Mouse (Mus musculus) forebrain, embryonic 12.5 days (tissue): ENCODE measurements around the gene Fam168b. TPM values are rescaled to one million over a fixed set of nuclear protein-coding genes. Genes with fewer than 3 reads are reported as not detected.

Experiments
- ATAC-seq: fragments of 200-750 bp; cut with Nextera tagmentation; 2 replicates; pipeline ENCODE4 v1.8.0; 2017; ENCODE audit warnings: moderate TSS enrichment; ENCODE audit not compliant: low FRiP score
- H3K27ac ChIP-seq: fragments of 300-500 bp; sonication (generic); 2 replicates; pipeline ENCODE4 v1.5.1; 2016; ENCODE audit warnings: mild to moderate bottlenecking
- H3K27me3 ChIP-seq: fragments of 300-500 bp; sonication (generic); 2 replicates; pipeline ENCODE4 v1.6.1; 2016; ENCODE audit warnings: mild to moderate bottlenecking
- H3K36me3 ChIP-seq: fragments of 300-500 bp; sonication (generic); replicated peaks from 2 replicates; pipeline ENCODE4 v1.6.1; 2016; ENCODE audit warnings: mild to moderate bottlenecking
- H3K4me1 ChIP-seq: fragments of 300-500 bp; sonication (generic); 2 replicates; pipeline ENCODE4 v1.6.1; 2016
- H3K4me2 ChIP-seq: fragments of 300-500 bp; sonication (generic); 2 replicates; pipeline ENCODE4 v1.6.1; 2016; ENCODE audit warnings: mild to moderate bottlenecking, moderate library complexity
- H3K4me3 ChIP-seq: fragments of 300-500 bp; sonication (generic); replicated peaks from 2 replicates; pipeline ENCODE4 v1.5.1; 2016; ENCODE audit warnings: mild to moderate bottlenecking
- H3K9ac ChIP-seq: fragments of 300-500 bp; sonication (generic); 2 replicates; pipeline ENCODE4 v1.6.1; 2016; ENCODE audit warnings: mild to moderate bottlenecking
- H3K9me3 ChIP-seq: fragments of 300-500 bp; sonication (generic); 2 replicates; pipeline ENCODE4 v1.6.1; 2016
- WGBS: fragments of 180-500 bp; shearing (Covaris S2); methylation state at CpG from one replicate; pipeline ENCODE4 v1.1.7; 2016; 5-methylcytosine and 5-hydroxymethylcytosine counted together
- polyA plus RNA-seq: library from polyadenylated mRNA; unstranded; fragments of >200 nt; fragmentation: Nextera tagmentation; extraction: Ambion mirVana; gene quantifications from 2 replicates; pipeline ENCODE4 v1.2.1, GENCODE M21; 2016

The Fam168b gene
- polyA plus RNA-seq, 1 experiment from 2014 or later: 176 TPM

GRCm38 (mm10) chr1:34864243-34864642 is 21.4 kb upstream of the Fam168b start:
- 90% methylated on average over 7 of the region's 7 CpGs for WGBS
- no peak overlapping the region for H3K9ac ChIP-seq
- no peak overlapping the region for H3K4me2 ChIP-seq
- no peak for ATAC-seq
- H3K4me3 ChIP-seq: no peak overlapping the region
- H3K27ac ChIP-seq: no peak overlapping the region
- H3K9me3 ChIP-seq: no peaks in the 10 kb centered on the region
- H3K27me3 ChIP-seq: no peaks in the 10 kb centered on the region
- peaks cover 37% of the 10 kb centered on the region for H3K36me3 ChIP-seq
- no peaks in the 10 kb centered on the region for H3K4me1 ChIP-seq

GRCm38 (mm10) chr1:34863323-34863722 is 20.5 kb upstream of the Fam168b start:
- no peak overlapping the region for H3K9ac ChIP-seq
- ATAC-seq: no peak
- no peaks in the 10 kb centered on the region for H3K27me3 ChIP-seq
- no peak overlapping the region for H3K27ac ChIP-seq
- H3K9me3 ChIP-seq: no peaks in the 10 kb centered on the region
- no peak overlapping the region for H3K4me3 ChIP-seq
- H3K4me1 ChIP-seq: no peaks in the 10 kb centered on the region
- H3K36me3 ChIP-seq: peaks cover 31% of the 10 kb centered on the region
- 92% methylated on average over 7 of the region's 7 CpGs for WGBS
- no peak overlapping the region for H3K4me2 ChIP-seq

- H3K9me3 ChIP-seq: no peaks in the 10 kb centered on the region
- no peaks in the 10 kb centered on the region for H3K27me3 ChIP-seq
- H3K4me1 ChIP-seq: no peaks in the 10 kb centered on the region
- no peak overlapping the region for H3K4me3 ChIP-seq
- WGBS: 92% methylated on average over 13 of the region's 13 CpGs
- no peak overlapping the region for H3K27ac ChIP-seq
- no peak for ATAC-seq
- peaks cover 31% of the 10 kb centered on the region for H3K36me3 ChIP-seq
- no peak overlapping the region for H3K4me2 ChIP-seq
- H3K9ac ChIP-seq: no peak overlapping the region
Measured at GRCm38 (mm10) chr1:34862877-34863276, 20.0 kb upstream of the Fam168b start.

- no peaks in the 10 kb centered on the region for H3K27me3 ChIP-seq
Measured at GRCm38 (mm10) chr1:34860205-34860604, 17.3 kb upstream of the Fam168b start.

GRCm38 (mm10) chr1:34859761-34860160 is 16.9 kb upstream of the Fam168b start:
- H3K36me3 ChIP-seq: peaks cover 25% of the 10 kb centered on the region
- no peaks in the 10 kb centered on the region for H3K4me1 ChIP-seq
- ATAC-seq: no peak
- H3K9me3 ChIP-seq: no peaks in the 10 kb centered on the region
- no peak overlapping the region for H3K9ac ChIP-seq
- no peak overlapping the region for H3K4me3 ChIP-seq
- WGBS: 84% methylated on average over 3 of the region's 3 CpGs
- H3K27ac ChIP-seq: no peak overlapping the region
- no peak overlapping the region for H3K4me2 ChIP-seq
- no peaks in the 10 kb centered on the region for H3K27me3 ChIP-seq

More at GRCm38 (mm10) chr1:34860205-34860604, 17.3 kb upstream of the Fam168b start:
- H3K4me2 ChIP-seq: no peak overlapping the region
- no peak overlapping the region for H3K27ac ChIP-seq
- 91% methylated on average over 7 of the region's 7 CpGs for whole genome bisulfite sequencing
- H3K36me3 ChIP-seq: peaks cover 30% of the 10 kb centered on the region
- H3K9me3 ChIP-seq: no peaks in the 10 kb centered on the region
- no peaks in the 10 kb centered on the region for H3K4me1 ChIP-seq
- H3K4me3 ChIP-seq: no peak overlapping the region
- H3K9ac ChIP-seq: no peak overlapping the region
- no peak for ATAC-seq

GRCm38 (mm10) chr1:34858671-34859070 is 15.8 kb upstream of the Fam168b start:
- no peaks in the 10 kb centered on the region for H3K27me3 ChIP-seq
- no peaks in the 10 kb centered on the region for H3K4me1 ChIP-seq
- ATAC-seq: no peak
- H3K27ac ChIP-seq: no peak overlapping the region
- no peak overlapping the region for H3K4me3 ChIP-seq
- 83% methylated on average over 5 of the region's 5 CpGs for WGBS
- peaks cover 15% of the 10 kb centered on the region for H3K36me3 ChIP-seq
- H3K4me2 ChIP-seq: no peak overlapping the region
- no peaks in the 10 kb centered on the region for H3K9me3 ChIP-seq
- no peak overlapping the region for H3K9ac ChIP-seq

- 84% methylated on average over 12 of the region's 12 CpGs for WGBS
- H3K4me3 ChIP-seq: no peak overlapping the region
- no peak for ATAC-seq
- no peak overlapping the region for H3K4me2 ChIP-seq
- H3K27ac ChIP-seq: no peak overlapping the region
- H3K4me1 ChIP-seq: peaks cover 23% of the 10 kb centered on the region
- H3K9me3 ChIP-seq: no peaks in the 10 kb centered on the region
- no peak overlapping the region for H3K9ac ChIP-seq
- H3K27me3 ChIP-seq: no peaks in the 10 kb centered on the region
- no peaks in the 10 kb centered on the region for H3K36me3 ChIP-seq
Measured at GRCm38 (mm10) chr1:34855056-34855739, 12.3 kb upstream of the Fam168b start.

GRCm38 (mm10) chr1:34853786-34854185 is 10.9 kb upstream of the Fam168b start:
- ATAC-seq: no peak
- peaks cover 23% of the 10 kb centered on the region for H3K4me1 ChIP-seq
- no peaks in the 10 kb centered on the region for H3K27me3 ChIP-seq
- H3K4me2 ChIP-seq: no peak overlapping the region
- 86% methylated on average over 2 of the region's 2 CpGs for WGBS
- H3K9me3 ChIP-seq: no peaks in the 10 kb centered on the region
- H3K36me3 ChIP-seq: no peaks in the 10 kb centered on the region
- no peak overlapping the region for H3K4me3 ChIP-seq
- no peak overlapping the region for H3K27ac ChIP-seq
- no peak overlapping the region for H3K9ac ChIP-seq

- ATAC-seq: no peak
- H3K36me3 ChIP-seq: no peaks in the 10 kb centered on the region
- no peaks in the 10 kb centered on the region for H3K27me3 ChIP-seq
- no peak overlapping the region for H3K4me2 ChIP-seq
- no peak overlapping the region for H3K4me3 ChIP-seq
- H3K4me1 ChIP-seq: peaks cover 23% of the 10 kb centered on the region
- no peaks in the 10 kb centered on the region for H3K9me3 ChIP-seq
- H3K9ac ChIP-seq: 0 out of 2 replicates have a peak overlapping the region, but pooled peaks have one; percentile 3
- 84% methylated on average over 11 of the region's 11 CpGs for WGBS
- no peak overlapping the region for H3K27ac ChIP-seq
Measured at GRCm38 (mm10) chr1:34852116-34852878, 9.4 kb upstream of the Fam168b start.

- no peaks in the 10 kb centered on the region for H3K36me3 ChIP-seq
- peaks cover 23% of the 10 kb centered on the region for H3K4me1 ChIP-seq
- H3K9me3 ChIP-seq: no peaks in the 10 kb centered on the region
- no peak overlapping the region for H3K4me2 ChIP-seq
- no peak overlapping the region for H3K4me3 ChIP-seq
- no peak overlapping the region for H3K27ac ChIP-seq
- 71% methylated on average over 6 of the region's 6 CpGs for WGBS
- no peaks in the 10 kb centered on the region for H3K27me3 ChIP-seq
- no peak for ATAC-seq
- H3K9ac ChIP-seq: no peak overlapping the region
Measured at GRCm38 (mm10) chr1:34851562-34851961, 8.7 kb upstream of the Fam168b start.

GRCm38 (mm10) chr1:34850343-34851136 is 7.7 kb upstream of the Fam168b start:
- Histone ChIP-seq H3K4me1 (peaks cover 23% of the 10 kb centered on the region), H3K4me2 (peak overlapping the region; percentile 78), H3K9me3 (no peaks in the 10 kb centered on the region), H3K4me3 (peak overlapping the region; percentile 80), H3K9ac (peak overlapping the region; percentile 84), H3K36me3 (no peaks in the 10 kb centered on the region), H3K27me3 (no peaks in the 10 kb centered on the region), H3K27ac (no peak overlapping the region)
- ATAC-seq: peak; percentile 64
- WGBS: 44% methylated on average over 11 of the region's 11 CpGs

GRCm38 (mm10) chr1:34849745-34850342 is 7.0 kb upstream of the Fam168b start, which contains the start of gene Plekhb2:
TSS of gene Plekhb2 (plus strand) at chr1:34849976.
- no peaks in the 10 kb centered on the region for H3K27me3 ChIP-seq
- H3K9me3 ChIP-seq: no peaks in the 10 kb centered on the region
- H3K4me3 ChIP-seq: peak within 1 kb of the TSS; percentile 80
- peak within 1 kb of the TSS; percentile 84 for H3K9ac ChIP-seq
- peaks cover 23% of the 10 kb centered on the region for H3K4me1 ChIP-seq
- peak; percentile 91 for ATAC-seq
- under 1% methylated on average over 39 of the region's 40 CpGs for WGBS
- H3K4me2 ChIP-seq: peak within 1 kb of the TSS; percentile 78
- no peaks in the 10 kb centered on the region for H3K36me3 ChIP-seq
- peak within 1 kb of the TSS; percentile 69; the same call in 1 of the 2 replicates for H3K27ac ChIP-seq
